Mouse (Mus musculus) heart, postnatal 0 days (tissue): ENCODE measurements around the gene Map3k5.

Experiments
- CTCF ChIP-seq: IDR thresholded peaks from 2 replicates; pipeline ENCODE4 v1.5.1; 2016; ENCODE audit warnings: antibody characterized with exemption, control low read depth, low read depth
- EP300 ChIP-seq: IDR thresholded peaks from 2 replicates; pipeline ENCODE4 v1.6.1; 2016; ENCODE audit warnings: antibody characterized with exemption, low read depth

- TF ChIP-seq CTCF (no peak), EP300 (no peak)
Measured at GRCm38 (mm10) chr10:19893146-19893545, 41.1 kb upstream of the Map3k5 start.
